Mouse (Mus musculus): ENCODE results near the gene Tet2. TPM values are rescaled to one million over a fixed set of nuclear protein-coding genes. Genes with fewer than 3 reads are reported as not detected.
A peak's percentile ranks its signal among the peaks of the same experiment; 100 is the strongest.
"Not testable (repeated sequence)": the region's sequence is repeated elsewhere in the genome, so short reads cannot be mapped to it uniquely, and the experiment has no call there.

Tet2 gene
- polyA plus RNA-seq (2015; fragmentation: Nextera tagmentation; extraction: Ambion mirVana), result 11.2 and 12.9 TPM in 2 replicates

GRCm38 (mm10) chr3:133544551-133545303, at the start of gene Tet2:
Gene Tet2, minus strand, starts transcription at chr3:133545139.
- under 1% methylated on average over 60 of the region's 73 CpGs for WGBS
- TF ChIP-seq CTCF (IDR thresholded peaks at IDR 0.05; ENCODE audit: low read depth) (no peak; the same call in 1 of the 2 replicates), EP300 (optimal IDR thresholded peaks at IDR 0.05) (no peak)
- H3K27ac ChIP-seq (replicated peaks), result peak within 1 kb of the TSS; percentile 95
- peaks cover 5% of the 10 kb centered on the region; the same call in 1 of the 2 replicates for H3K4me1 ChIP-seq (replicated peaks; ENCODE audit: control insufficient read depth, insufficient read depth)
- no peaks in the 10 kb centered on the region for H3K9me3 ChIP-seq (ENCODE audit: control insufficient read depth, low read length)
- H3K4me2 ChIP-seq (replicated peaks; ENCODE audit: low read depth), result peak within 1 kb of the TSS; percentile 87
- peak; percentile 76 for DNase-seq (ENCODE audit: low spot score)
- H3K27me3 ChIP-seq (ENCODE audit: control insufficient read depth, insufficient read depth, low read length), result no peaks in the 10 kb centered on the region
- H3K36me3 ChIP-seq (ENCODE audit: control insufficient read depth, insufficient read depth, low read length), result no peaks in the 10 kb centered on the region
- peak within 1 kb of the TSS; percentile 55 for H3K4me3 ChIP-seq (ENCODE audit: low read depth, low read length)
- H3K9ac ChIP-seq (ENCODE audit: low read length), result peak within 1 kb of the TSS; percentile 94
- ATAC-seq (ENCODE audit: low FRiP score, low TSS enrichment), result peak; percentile 53

- not testable (repeated sequence) for H3K27me3 ChIP-seq (ENCODE audit: control insufficient read depth, insufficient read depth, low read length); H3K4me3 ChIP-seq (ENCODE audit: low read depth, low read length); H3K4me1 ChIP-seq (replicated peaks; ENCODE audit: control insufficient read depth, insufficient read depth); H3K27ac ChIP-seq (replicated peaks); H3K9ac ChIP-seq (ENCODE audit: low read length); DNase-seq (ENCODE audit: low spot score); H3K36me3 ChIP-seq (ENCODE audit: control insufficient read depth, insufficient read depth, low read length); H3K9me3 ChIP-seq (ENCODE audit: control insufficient read depth, low read length); H3K4me2 ChIP-seq (replicated peaks; ENCODE audit: low read depth); ATAC-seq (ENCODE audit: low FRiP score, low TSS enrichment)
- WGBS, result 84% methylated on average over 2 of the region's 2 CpGs
Observed at GRCm38 (mm10) chr3:133592995-133593394, 48.1 kb upstream of the Tet2 start.

GRCm38 (mm10) chr3:133590506-133591152, 45.7 kb upstream of the Tet2 start:
- WGBS, result 81% methylated on average over 7 of the region's 7 CpGs
- H3K27ac ChIP-seq (replicated peaks), result no peak overlapping the region
- H3K4me1 ChIP-seq (replicated peaks; ENCODE audit: control insufficient read depth, insufficient read depth), result no peaks in the 10 kb centered on the region
- H3K4me2 ChIP-seq (replicated peaks; ENCODE audit: low read depth), result no peak overlapping the region
- ATAC-seq (ENCODE audit: low FRiP score, low TSS enrichment) (no peak), DNase-seq (ENCODE audit: low spot score) (no peak)
- no peak overlapping the region for H3K4me3 ChIP-seq (ENCODE audit: low read depth, low read length)
- no peak for TF ChIP-seq EP300 (optimal IDR thresholded peaks at IDR 0.05)
- TF ChIP-seq CTCF (IDR thresholded peaks at IDR 0.05; ENCODE audit: low read depth), result no peak
- no peak overlapping the region for H3K9ac ChIP-seq (ENCODE audit: low read length)
- no peaks in the 10 kb centered on the region for H3K27me3 ChIP-seq (ENCODE audit: control insufficient read depth, insufficient read depth, low read length)
- no peaks in the 10 kb centered on the region for H3K36me3 ChIP-seq (ENCODE audit: control insufficient read depth, insufficient read depth, low read length)
- no peaks in the 10 kb centered on the region for H3K9me3 ChIP-seq (ENCODE audit: control insufficient read depth, low read length)

GRCm38 (mm10) chr3:133585010-133585409, 40.1 kb upstream of the Tet2 start:
- 86% methylated on average over 2 of the region's 2 CpGs for WGBS
- H3K36me3 ChIP-seq (ENCODE audit: control insufficient read depth, insufficient read depth, low read length), result no peaks in the 10 kb centered on the region
- DNase-seq (ENCODE audit: low spot score), result no peak

GRCm38 (mm10) chr3:133583411-133584025, 38.6 kb upstream of the Tet2 start:
- Histone ChIP-seq H3K9me3 (ENCODE audit: control insufficient read depth, low read length) (no peaks in the 10 kb centered on the region), H3K4me3 (ENCODE audit: low read depth, low read length) (no peak overlapping the region), H3K4me1 (replicated peaks; ENCODE audit: control insufficient read depth, insufficient read depth) (no peaks in the 10 kb centered on the region), H3K4me2 (replicated peaks; ENCODE audit: low read depth) (no peak overlapping the region), H3K27me3 (ENCODE audit: control insufficient read depth, insufficient read depth, low read length) (no peaks in the 10 kb centered on the region), H3K9ac (ENCODE audit: low read length) (no peak overlapping the region), H3K27ac (replicated peaks) (no peak overlapping the region), H3K36me3 (ENCODE audit: control insufficient read depth, insufficient read depth, low read length) (no peaks in the 10 kb centered on the region)
- ATAC-seq (ENCODE audit: low FRiP score, low TSS enrichment), result no peak
- no peak for TF ChIP-seq CTCF (IDR thresholded peaks at IDR 0.05; ENCODE audit: low read depth)
- TF ChIP-seq EP300 (optimal IDR thresholded peaks at IDR 0.05), result no peak
- no peak for DNase-seq (ENCODE audit: low spot score)
- WGBS, result 82% methylated on average over 9 of the region's 9 CpGs

More at GRCm38 (mm10) chr3:133585010-133585409, 40.1 kb upstream of the Tet2 start:
- Histone ChIP-seq H3K9me3 (ENCODE audit: control insufficient read depth, low read length) (no peaks in the 10 kb centered on the region), H3K27me3 (ENCODE audit: control insufficient read depth, insufficient read depth, low read length) (no peaks in the 10 kb centered on the region), H3K9ac (ENCODE audit: low read length) (no peak overlapping the region), H3K4me3 (ENCODE audit: low read depth, low read length) (no peak overlapping the region), H3K27ac (replicated peaks) (no peak overlapping the region), H3K4me1 (replicated peaks; ENCODE audit: control insufficient read depth, insufficient read depth) (no peaks in the 10 kb centered on the region), H3K4me2 (replicated peaks; ENCODE audit: low read depth) (no peak overlapping the region)
- TF ChIP-seq CTCF (IDR thresholded peaks at IDR 0.05; ENCODE audit: low read depth) (no peak), EP300 (optimal IDR thresholded peaks at IDR 0.05) (no peak)
- no peak for ATAC-seq (ENCODE audit: low FRiP score, low TSS enrichment)

All from stomach, postnatal 0 days (tissue).